Mouse (Mus musculus) adrenal gland, postnatal 0 days (tissue): Measurements from ENCODE around the gene Spaca7. TPM values are rescaled to one million over a fixed set of nuclear protein-coding genes. Genes with fewer than 3 reads are reported as not detected.

Source experiments
- polyA plus RNA-seq: library from polyadenylated mRNA; unstranded; fragments of >200 nt; fragmentation: Nextera tagmentation; extraction: Ambion mirVana; gene quantifications from 2 replicates; pipeline ENCODE4 v1.2.1, GENCODE M21; 2015

Spaca7 gene
- polyA plus RNA-seq = not detected in 2 replicates

GRCm38 (mm10) chr8:12572814-12573534, at the start of gene Spaca7:
Gene Spaca7, plus strand, starts transcription at chr8:12573029.

Other genes starting within 250 kb of the Spaca7 start
- gene Sox1, start 177.7 kb upstream of the Spaca7 start, polyA plus RNA-seq = 0.14 TPM in 1 of 2 replicates, not detected in the other
- 19.6 and 26.9 TPM in 2 replicates for gene Tubgcp3, start 99.2 kb downstream of the Spaca7 start, polyA plus RNA-seq
- gene Atp11a, start 184.0 kb downstream of the Spaca7 start, polyA plus RNA-seq = 9.2 and 12.4 TPM in 2 replicates